Mouse (Mus musculus) lung, postnatal 0 days (tissue): ENCODE results near the gene Tada2b.

ENCODE experiments used
- CTCF ChIP-seq: IDR thresholded peaks from 2 replicates; pipeline ENCODE4 v1.5.1; 2016; ENCODE audit warnings: antibody characterized with exemption, mild to moderate bottlenecking
- EP300 ChIP-seq: IDR thresholded peaks from 2 replicates; pipeline ENCODE4 v1.6.1; 2016; ENCODE audit warnings: antibody characterized with exemption, mild to moderate bottlenecking, control low read depth

DNA sequence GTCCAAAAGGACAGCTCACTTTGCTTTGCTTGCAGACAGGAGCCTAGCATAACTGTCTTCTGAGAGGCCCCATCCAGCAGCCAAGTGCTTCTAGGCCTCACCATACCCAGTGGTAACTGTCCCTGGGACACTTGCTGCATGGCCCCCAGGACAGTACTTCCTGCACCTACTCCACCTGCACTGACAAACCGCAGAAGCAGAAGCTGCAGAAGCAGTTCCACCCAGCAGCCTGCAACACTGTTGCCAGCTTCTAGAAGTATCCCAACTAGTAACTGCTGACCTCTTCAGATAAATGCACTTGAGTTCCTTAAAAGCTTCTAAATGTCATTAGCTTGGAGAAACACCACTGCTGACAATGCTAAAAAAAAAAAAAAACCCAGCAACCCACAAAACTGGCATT lies 31.0 kb upstream of the Tada2b start:
- TF ChIP-seq CTCF, result no peak
- TF ChIP-seq EP300, result no peak
